In genomic region chr7:96170924-96171595, GRCm38 (mm10) we compare ENCODE assay signal across 8 mouse cellular contexts. TPM values are rescaled to one million over a fixed set of nuclear protein-coding genes. Genes with fewer than 3 reads are reported as not detected.
DNase-seq lines count a peak whose midpoint lies in the region; TF ChIP-seq lines count a peak whose summit lies in the region.

Gene Tenm4 (plus strand): TSS chr7:96171246.

- peaks cover 41% of the 10 kb centered on the region for H3K4me1 ChIP-seq in forebrain, embryonic 10.5 days

- H3K36me3 ChIP-seq in forebrain, embryonic 10.5 days (replicated peaks) = no peaks in the 10 kb centered on the region

- no peak within 1 kb of the TSS; the same call in 1 of the 2 replicates for H3K27ac ChIP-seq in forebrain, embryonic 10.5 days
- H3K27ac ChIP-seq in gastrocnemius, adult 2 months = no peak within 1 kb of the TSS

- 44% methylated on average over 14 of the region's 14 CpGs for WGBS in forebrain, embryonic 10.5 days

- H3K9me3 ChIP-seq in forebrain, embryonic 10.5 days = no peaks in the 10 kb centered on the region

- no peak for DNase-seq in gastrocnemius, postnatal 10 days
- no peak for DNase-seq in gastrocnemius, postnatal 14 days
- peak; percentile 56 for DNase-seq in 3T3-L1 (ENCODE audit: low read depth, low spot score)
- DNase-seq in forebrain, embryonic 10.5 days (ENCODE audit: extremely low spot score, low spot score) = no peak
- DNase-seq in left cerebral cortex, postnatal 4 days = no peak
- no peak for DNase-seq in ovary, postnatal 36 days (ENCODE audit: low spot score)
- no peak for DNase-seq in gastrocnemius, adult 2 months
- no peak for DNase-seq in testis, postnatal 10 days (ENCODE audit: low spot score)

- TF ChIP-seq CTCF in gastrocnemius, adult 2 months (IDR thresholded peaks at IDR 0.05) = no peak

- no peak within 1 kb of the TSS for H3K4me3 ChIP-seq in forebrain, embryonic 10.5 days
- no peak within 1 kb of the TSS for H3K4me3 ChIP-seq in gastrocnemius, adult 2 months

- intact Hi-C loops in gastrocnemius, postnatal 14 days (cut with DNase I; ENCODE audit: low total_unique reads) = no loop called here
- intact Hi-C loops in left cerebral cortex, postnatal 4 days (cut with DNase I) = no loop called here
- intact Hi-C loops in gastrocnemius, adult 2 months (cut with DNase I) = no loop called here

- H3K27me3 ChIP-seq in forebrain, embryonic 10.5 days (ENCODE audit: poor library complexity, severe bottlenecking) = peaks cover 36% of the 10 kb centered on the region

RNA-seq across cellular contexts. Expression of gene Tenm4, which starts in this region (rescaled TPM):
- 10 to 100 TPM; 11.0 to 15.0 TPM for total RNA-seq in gastrocnemius, postnatal 10 days (2021)
- total RNA-seq in gastrocnemius, postnatal 14 days (2021) = 1 to 10 TPM; 3.9 to 6.5 TPM
- 22.1 and 27.9 TPM in 2 replicates for polyA plus RNA-seq in forebrain, embryonic 10.5 days (2016; fragmentation: Nextera tagmentation; extraction: Ambion mirVana)
- total RNA-seq in left cerebral cortex, postnatal 4 days (2021) = 100 to 1,000 TPM in 1 of 2 experiments, 10 to 100 TPM in 1; 98.0 to 123 TPM
- total RNA-seq in gastrocnemius, adult 2 months (2021) = under 1 TPM; 0.13 to 0.73 TPM

Comparison
In these comparisons a context has a peak if more than half of its experiments do, and no peak if none do; other contexts are left out.
1. RNA of gene Tenm4 (total RNA-seq): 98.0 to 123 TPM in left cerebral cortex, postnatal 4 days; 11.0 to 15.0 TPM in gastrocnemius, postnatal 10 days, 3.9 to 6.5 TPM in gastrocnemius, postnatal 14 days and 0.13 to 0.73 TPM in gastrocnemius, adult 2 months; every median in the first group is over 4 times any median in the second.